Mouse (Mus musculus): ENCODE results near the gene Plek2.

- TF ChIP-seq CTCF (IDR thresholded peaks at IDR 0.05; ENCODE audit: low read depth) (no peak), EP300 (IDR thresholded peaks at IDR 0.05; ENCODE audit: low read depth) (no peak)
Observed at GRCm38 (mm10) chr12:78891149-78891548, 15.6 kb downstream of the Plek2 start.

Measured in heart, postnatal 0 days (tissue).